Mouse (Mus musculus): Measurements from ENCODE around the gene Flywch1.
"Not testable (repeated sequence)": the region's sequence is repeated elsewhere in the genome, so short reads cannot be mapped to it uniquely, and the experiment has no call there.

The Flywch1 gene

GRCm38 (mm10) chr17:23777141-23777540, 5.7 kb upstream of the Flywch1 start:
- no peak for DNase-seq

DNA sequence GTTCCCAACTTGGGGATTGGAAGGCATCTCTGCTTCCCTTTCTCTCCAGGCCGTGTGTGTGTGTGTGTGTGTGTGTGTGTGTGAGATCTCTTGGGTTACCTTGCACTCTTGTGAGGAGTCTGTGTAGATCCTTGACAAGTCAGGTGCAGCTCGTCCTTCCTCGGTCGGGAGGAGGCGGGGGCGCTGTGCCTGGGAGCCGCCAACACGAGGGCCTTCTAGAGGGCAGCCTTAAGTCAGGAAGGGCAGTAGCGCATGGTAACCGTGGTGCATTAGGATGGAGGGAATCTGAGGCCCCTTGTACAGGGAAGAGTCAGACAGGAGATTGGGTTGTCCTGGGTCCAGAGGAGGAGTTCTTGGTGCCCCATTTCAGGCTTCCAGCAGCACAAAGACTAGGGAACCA, 4.8 kb upstream of the Flywch1 start:
- DNase-seq, result no peak

- peak; percentile 91 for DNase-seq
These were observed 2.7 kb upstream of the Flywch1 start for GRCm38 (mm10) chr17:23774090-23774489.

DNA sequence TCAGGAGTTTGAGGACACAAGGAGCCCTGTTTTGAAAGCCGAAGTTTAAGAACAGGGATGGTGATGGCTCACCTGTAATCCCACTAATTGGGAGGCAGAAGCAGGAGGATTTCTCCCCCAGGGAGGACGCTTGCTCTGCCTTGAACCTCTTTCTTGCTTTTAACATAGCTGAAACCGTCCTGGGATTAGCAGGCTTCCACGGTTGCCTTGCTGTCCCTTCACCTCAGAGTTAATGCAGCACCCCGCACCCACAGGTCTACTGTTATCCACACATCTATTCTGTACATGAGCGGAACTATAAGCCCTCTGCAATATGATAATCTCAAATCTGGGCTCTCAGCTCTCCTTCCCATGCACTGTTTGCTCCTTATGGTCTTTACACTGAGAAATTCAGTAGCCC, 2.3 kb upstream of the Flywch1 start:
- no peak for DNase-seq

DNA sequence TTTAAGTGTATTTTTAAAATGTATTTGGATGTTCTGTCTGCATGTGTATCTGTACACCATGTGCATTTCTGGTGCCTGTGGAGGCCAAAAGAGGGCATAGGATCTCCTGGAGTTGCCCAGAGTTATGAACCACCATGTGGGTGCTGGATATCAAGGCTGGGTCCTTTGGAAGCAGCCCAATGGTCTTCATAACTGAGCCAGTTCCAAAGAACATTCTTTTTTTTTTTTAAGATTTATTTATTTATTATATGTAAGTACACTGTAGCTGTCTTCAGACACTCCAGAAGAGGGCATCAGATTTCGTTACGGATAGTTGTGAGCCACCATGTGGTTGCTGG, 786 bp upstream of the Flywch1 start:
- DNase-seq, result not testable (repeated sequence)

GRCm38 (mm10) chr17:23770896-23771283, 512 bp downstream of the Flywch1 start:
- DNase-seq, result no peak

DNA sequence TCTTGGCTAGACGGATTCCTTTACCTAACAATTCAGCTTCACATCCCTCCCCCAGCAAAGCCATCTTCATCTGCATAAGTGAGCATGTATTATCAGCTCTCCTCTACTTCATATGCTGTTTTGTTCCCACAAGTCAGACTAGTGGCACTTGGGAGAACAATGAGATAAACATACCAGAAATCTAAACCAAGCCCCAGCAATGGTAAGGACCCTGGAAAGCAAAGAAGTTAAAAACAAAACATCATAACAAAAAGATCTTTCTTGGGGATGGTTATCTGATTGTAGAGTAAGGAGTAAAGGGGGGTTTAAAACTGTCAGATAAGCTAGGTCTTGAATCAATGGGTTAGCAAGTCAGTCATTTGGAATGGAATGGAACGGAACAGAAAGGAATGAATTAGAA, 909 bp downstream of the Flywch1 start:
- DNase-seq, result no peak

- DNase-seq, result no peak
These were observed 8.4 kb downstream of the Flywch1 start for GRCm38 (mm10) chr17:23762976-23763375.

- DNase-seq, result no peak
These were observed 10.2 kb downstream of the Flywch1 start for GRCm38 (mm10) chr17:23761155-23761554.

- no peak for DNase-seq
These were observed 11.2 kb downstream of the Flywch1 start for GRCm38 (mm10) chr17:23760231-23760630.

- no peak for DNase-seq
These were observed 12.6 kb downstream of the Flywch1 start for GRCm38 (mm10) chr17:23758801-23759200.

- DNase-seq, result no peak
These were observed 13.8 kb downstream of the Flywch1 start for GRCm38 (mm10) chr17:23757581-23757980.

- DNase-seq, result no peak
These were observed 15.7 kb downstream of the Flywch1 start for GRCm38 (mm10) chr17:23755689-23756088.

GRCm38 (mm10) chr17:23749400-23750191, 21.8 kb downstream of the Flywch1 start:
- no peak for DNase-seq

DNA sequence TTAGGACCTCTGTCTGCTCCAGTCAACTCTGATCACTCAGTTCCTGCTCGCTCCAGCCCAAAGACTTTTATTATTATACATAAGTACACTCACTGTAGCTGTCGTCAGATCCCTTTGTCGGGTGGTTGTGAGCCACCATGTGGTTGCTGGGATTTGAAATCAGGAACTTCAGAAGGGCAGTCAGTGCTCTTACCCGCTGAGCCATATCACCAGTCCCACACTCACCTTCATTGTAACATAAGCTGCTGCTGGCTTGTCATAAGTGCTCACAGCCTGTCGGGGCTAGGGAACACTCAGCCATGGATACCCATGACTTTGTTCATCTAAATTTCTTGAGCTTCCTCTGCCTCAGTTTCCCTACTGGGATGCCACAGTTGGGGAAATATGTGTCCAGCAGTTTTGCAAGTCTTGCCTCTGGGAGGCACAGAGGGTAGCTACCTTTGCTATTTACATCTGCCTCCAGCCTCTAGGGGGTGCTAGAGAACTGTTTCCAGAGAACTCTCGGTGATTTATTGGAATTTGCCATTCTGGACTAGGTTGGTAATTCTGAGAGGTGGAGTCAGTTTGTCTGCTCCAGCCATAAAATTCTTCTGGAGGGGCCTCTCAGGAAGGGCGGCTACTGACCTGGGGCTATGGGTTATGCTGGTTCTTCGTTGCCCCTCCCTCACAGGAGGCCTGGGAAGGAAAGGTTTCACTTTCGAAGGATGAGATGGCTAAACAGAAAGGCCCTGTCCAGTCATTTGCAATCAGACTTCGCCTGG, 22.6 kb downstream of the Flywch1 start:
- peak; percentile 75 for DNase-seq

- peak; percentile 30 for DNase-seq
These were observed 23.4 kb downstream of the Flywch1 start for GRCm38 (mm10) chr17:23748026-23748425.

DNA sequence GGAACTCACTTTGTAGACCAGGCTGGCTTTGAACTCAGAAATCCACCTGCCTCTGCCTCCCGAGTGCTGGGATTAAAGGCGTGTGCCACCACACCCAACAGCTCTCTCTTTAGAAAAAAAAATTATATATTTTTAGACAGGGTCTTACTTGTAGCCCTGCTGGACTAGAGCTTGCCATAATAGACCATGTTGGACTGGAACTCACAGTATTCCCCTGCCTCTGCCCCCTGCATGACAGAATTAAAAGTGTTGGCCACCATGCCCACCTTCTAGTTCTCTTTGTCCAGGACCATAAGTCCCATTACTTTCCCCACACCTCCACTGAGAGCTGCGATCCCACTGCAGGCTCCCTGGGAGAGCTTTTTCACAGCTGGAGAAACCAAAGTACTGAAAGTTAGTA, 23.9 kb downstream of the Flywch1 start:
- DNase-seq, result no peak

DNA sequence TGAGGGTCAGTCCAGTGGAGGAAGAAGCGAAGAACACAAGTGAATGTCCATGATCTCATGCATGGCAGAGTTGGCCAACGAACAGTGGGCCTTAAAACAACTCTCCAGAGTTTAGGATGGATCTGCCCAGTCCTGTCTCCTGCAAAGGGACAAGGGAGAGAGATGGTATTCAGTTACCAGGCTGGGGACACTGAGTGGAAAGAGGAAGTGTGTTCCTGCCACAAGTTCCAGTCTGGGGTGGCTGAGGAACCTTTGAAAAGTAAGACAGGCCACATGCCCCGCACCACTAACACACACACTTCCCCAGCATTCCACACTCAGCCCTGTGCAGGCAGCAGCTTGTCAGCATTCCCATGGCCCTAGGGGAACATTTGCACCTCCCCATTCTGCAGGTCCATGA, 24.6 kb downstream of the Flywch1 start:
- no peak for DNase-seq

DNA sequence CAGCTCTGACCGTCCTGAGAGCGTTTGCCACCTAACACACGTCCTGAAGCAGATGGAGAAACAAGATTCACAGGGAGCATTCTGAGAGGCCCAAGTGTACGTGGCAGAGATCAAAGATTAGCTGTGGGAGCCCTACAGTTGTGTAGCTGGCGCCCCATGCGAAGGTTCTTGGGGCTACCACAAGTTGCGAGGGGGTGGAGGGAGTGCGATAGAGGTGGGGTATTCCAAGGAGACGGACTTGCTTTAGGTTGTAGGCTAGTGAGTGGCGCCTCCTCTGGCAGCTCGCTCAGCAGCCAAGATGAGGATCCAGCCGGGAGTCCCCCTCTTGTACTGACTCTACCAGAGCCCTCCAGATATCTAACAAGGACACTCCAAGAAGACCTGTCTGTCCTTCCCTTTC, 25.1 kb downstream of the Flywch1 start:
- peak; percentile 37 for DNase-seq

GRCm38 (mm10) chr17:23745301-23746251, 25.8 kb downstream of the Flywch1 start, which contains the start of gene Kremen2:
Kremen2 (minus strand) TSS chr17:23745833.
- peak; percentile 60 for DNase-seq

- DNase-seq, result no peak
These were observed 26.8 kb downstream of the Flywch1 start for GRCm38 (mm10) chr17:23744651-23745050.

GRCm38 (mm10) chr17:23744076-23744475, 27.3 kb downstream of the Flywch1 start:
- no peak for DNase-seq

GRCm38 (mm10) chr17:23742941-23743340, 28.5 kb downstream of the Flywch1 start:
- DNase-seq, result no peak

Data from thymus, postnatal 14 days (tissue).